ENCODE assay signal across 7 mouse cellular contexts in the genomic region with DNA sequence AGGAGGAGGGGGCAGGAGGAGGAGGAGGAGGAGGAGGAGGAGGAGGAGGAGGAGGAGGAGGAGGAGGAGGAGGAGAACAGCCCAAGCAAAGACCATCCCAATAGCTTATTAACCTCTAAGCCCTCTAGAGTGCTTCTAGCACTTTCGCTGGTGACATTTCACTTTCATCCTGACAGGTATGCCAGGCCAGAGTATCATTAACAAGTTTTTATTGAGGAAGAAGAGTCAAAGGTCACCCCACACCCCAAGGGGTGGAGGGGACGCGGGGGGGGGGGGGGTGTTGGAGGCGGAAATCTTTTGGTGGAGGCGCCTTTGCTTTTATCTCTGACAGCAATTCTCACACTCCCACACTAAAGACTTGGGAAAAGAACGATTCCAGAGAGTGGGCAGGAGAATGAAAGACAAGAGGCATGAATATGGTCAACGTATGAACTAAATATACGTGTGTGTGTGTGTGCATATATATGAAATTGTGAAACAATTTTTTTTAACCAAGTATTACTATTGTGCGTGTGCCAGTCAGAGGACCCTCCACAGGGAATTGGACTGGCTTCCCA. TPM values are rescaled to one million over a fixed set of nuclear protein-coding genes. Genes with fewer than 3 reads are reported as not detected.
DNase-seq lines count a peak whose midpoint lies in the region; ATAC-seq and TF ChIP-seq lines count a peak whose summit lies in the region.

No protein-coding gene starts in this region.

- no peaks in the 10 kb centered on the region for H3K36me3 ChIP-seq in lung, embryonic 15.5 days
- H3K36me3 ChIP-seq in forebrain, embryonic 15.5 days, result no peaks in the 10 kb centered on the region
- H3K36me3 ChIP-seq in limb, embryonic 12.5 days, result no peaks in the 10 kb centered on the region
- no peaks in the 10 kb centered on the region for H3K36me3 ChIP-seq in stomach, embryonic 15.5 days
- H3K36me3 ChIP-seq in thymus, adult 2 months (ENCODE audit: control insufficient read depth, insufficient read depth, low read length), result no peaks in the 10 kb centered on the region

- H3K27me3 ChIP-seq in lung, embryonic 15.5 days, result no peaks in the 10 kb centered on the region
- no peaks in the 10 kb centered on the region for H3K27me3 ChIP-seq in forebrain, embryonic 15.5 days
- H3K27me3 ChIP-seq in limb, embryonic 12.5 days, result peaks cover 17% of the 10 kb centered on the region
- no peaks in the 10 kb centered on the region for H3K27me3 ChIP-seq in stomach, embryonic 15.5 days (replicated peaks)
- no peaks in the 10 kb centered on the region for H3K27me3 ChIP-seq in thymus, adult 2 months (ENCODE audit: control insufficient read depth, insufficient read depth, low read length)

- no peaks in the 10 kb centered on the region for H3K9me3 ChIP-seq in lung, embryonic 15.5 days
- H3K9me3 ChIP-seq in forebrain, embryonic 15.5 days, result no peaks in the 10 kb centered on the region
- no peaks in the 10 kb centered on the region for H3K9me3 ChIP-seq in limb, embryonic 12.5 days
- no peaks in the 10 kb centered on the region for H3K9me3 ChIP-seq in stomach, embryonic 15.5 days

- WGBS in lung, embryonic 15.5 days, result 31% methylated on average over 9 of the region's 9 CpGs
- 62% methylated on average over 8 of the region's 9 CpGs for WGBS in forebrain, embryonic 15.5 days
- WGBS in limb, embryonic 12.5 days, result 14% methylated on average over 8 of the region's 9 CpGs
- WGBS in stomach, embryonic 15.5 days, result 35% methylated on average over 9 of the region's 9 CpGs
- WGBS in thymus, adult 2 months, result 78% methylated on average over 9 of the region's 9 CpGs

- peak overlapping the region; percentile 68; the same call in 1 of the 2 replicates for H3K4me3 ChIP-seq in lung, embryonic 15.5 days
- H3K4me3 ChIP-seq in forebrain, embryonic 15.5 days, result peak overlapping the region; percentile 60
- H3K4me3 ChIP-seq in limb, embryonic 12.5 days (replicated peaks), result peak overlapping the region; percentile 66
- H3K4me3 ChIP-seq in stomach, embryonic 15.5 days (replicated peaks), result peak overlapping the region; percentile 64
- no peak overlapping the region for H3K4me3 ChIP-seq in thymus, adult 2 months (ENCODE audit: control insufficient read depth, insufficient read depth, low read length)

- no peak for DNase-seq in lung, postnatal 25 days (ENCODE audit: low spot score)
- no peak for DNase-seq in thymus, adult 2 months
- no peak for DNase-seq in right cerebral cortex, postnatal 14 days

- no peak overlapping the region for H3K27ac ChIP-seq in lung, embryonic 15.5 days
- H3K27ac ChIP-seq in forebrain, embryonic 15.5 days (replicated peaks), result peak overlapping the region; percentile 94; the same call in 1 of the 2 replicates
- H3K27ac ChIP-seq in limb, embryonic 12.5 days, result no peak overlapping the region
- H3K27ac ChIP-seq in stomach, embryonic 15.5 days, result no peak overlapping the region
- no peak overlapping the region for H3K27ac ChIP-seq in thymus, adult 2 months (ENCODE audit: control insufficient read depth, insufficient read depth, low read length)

- no peaks in the 10 kb centered on the region; the same call in 1 of the 2 replicates for H3K4me1 ChIP-seq in lung, embryonic 15.5 days
- peaks cover 9% of the 10 kb centered on the region for H3K4me1 ChIP-seq in forebrain, embryonic 15.5 days
- H3K4me1 ChIP-seq in limb, embryonic 12.5 days (replicated peaks), result 0 out of 2 replicates have a peak, but pooled peaks cover 3% of the 10 kb centered on the region
- no peaks in the 10 kb centered on the region for H3K4me1 ChIP-seq in stomach, embryonic 15.5 days
- peaks cover 10% of the 10 kb centered on the region for H3K4me1 ChIP-seq in thymus, adult 2 months (replicated peaks; ENCODE audit: control insufficient read depth, insufficient read depth, low read length)

- H3K4me2 ChIP-seq in lung, embryonic 15.5 days, result peak overlapping the region; percentile 92
- H3K4me2 ChIP-seq in forebrain, embryonic 15.5 days (replicated peaks), result peak overlapping the region; percentile 69
- H3K4me2 ChIP-seq in limb, embryonic 12.5 days, result peak overlapping the region; percentile 81
- peak overlapping the region; percentile 89 for H3K4me2 ChIP-seq in stomach, embryonic 15.5 days

- TF ChIP-seq POLR2A in thymus, adult 2 months (IDR thresholded peaks at IDR 0.05; ENCODE audit: control insufficient read depth, extremely low read depth, insufficient read depth, low read length, poor library complexity), result no peak

- no peak for ATAC-seq in lung, embryonic 15.5 days (ENCODE audit: borderline replicate concordance, extremely low read depth, low FRiP score, low TSS enrichment)
- ATAC-seq in forebrain, embryonic 15.5 days (replicated peaks), result peak; percentile 6; the same call in 1 of the 2 replicates
- ATAC-seq in limb, embryonic 12.5 days (ENCODE audit: insufficient number of reproducible peaks, insufficient read depth, low FRiP score, low TSS enrichment, low read depth), result no peak
- no peak for ATAC-seq in stomach, embryonic 15.5 days (ENCODE audit: insufficient read depth, low FRiP score, low read depth)

- no peak for TF ChIP-seq CTCF in thymus, adult 2 months (IDR thresholded peaks at IDR 0.05; ENCODE audit: borderline replicate concordance, control insufficient read depth, extremely low read depth, insufficient read depth, low read length, poor library complexity)

- H3K9ac ChIP-seq in lung, embryonic 15.5 days, result no peak overlapping the region
- peak overlapping the region; percentile 77; the same call in 1 of the 2 replicates for H3K9ac ChIP-seq in forebrain, embryonic 15.5 days (replicated peaks)
- no peak overlapping the region for H3K9ac ChIP-seq in limb, embryonic 12.5 days (replicated peaks)
- no peak overlapping the region for H3K9ac ChIP-seq in stomach, embryonic 15.5 days

RNA-seq across cellular contexts. Expression of gene Cox20, which starts 43.7 kb away (rescaled TPM):
- 124 TPM in 2 replicates for polyA plus RNA-seq in lung, embryonic 15.5 days (2015; fragmentation: Nextera tagmentation; extraction: Ambion mirVana)
- 140 and 150 TPM in 2 replicates for polyA plus RNA-seq in forebrain, embryonic 15.5 days (2015; fragmentation: Nextera tagmentation; extraction: Ambion mirVana)
- 124 and 132 TPM in 2 replicates for polyA plus RNA-seq in limb, embryonic 12.5 days (2016; fragmentation: Nextera tagmentation; extraction: Ambion mirVana)
- polyA plus RNA-seq in stomach, embryonic 15.5 days (2015; fragmentation: Nextera tagmentation; extraction: Ambion mirVana), result 134 and 137 TPM in 2 replicates
- 16.2 and 19.2 TPM in 2 replicates for polyA plus RNA-seq in thymus, adult 2 months (2012; rRNA removed)
